16 mouse cellular contexts compared by ENCODE assay signal in the genomic region with DNA sequence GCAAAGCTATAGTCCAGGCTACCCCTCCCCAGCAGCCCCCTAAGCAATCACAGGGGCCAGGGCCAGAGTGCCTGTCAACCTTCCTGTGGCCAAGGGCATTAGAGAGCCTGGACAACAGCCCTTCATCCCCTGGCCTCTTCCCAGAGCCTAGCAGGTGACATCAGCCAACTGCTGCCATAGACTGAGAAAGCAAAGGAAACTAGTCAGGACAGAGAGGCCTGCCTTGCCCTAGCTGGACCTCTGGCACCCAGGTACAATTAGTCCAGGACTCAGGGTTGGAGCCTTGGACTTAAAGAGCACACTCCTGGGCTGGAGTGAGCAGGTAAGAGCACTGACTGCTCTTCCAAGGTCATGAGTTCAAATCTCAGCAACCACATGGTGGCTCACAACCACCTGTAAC. TPM values are rescaled to one million over a fixed set of nuclear protein-coding genes. Genes with fewer than 3 reads are reported as not detected.
A peak's percentile ranks its signal among the peaks of the same experiment; 100 is the strongest.
DNase-seq lines count a peak whose midpoint lies in the region; ATAC-seq and TF ChIP-seq lines count a peak whose summit lies in the region.
"Had no signal": no experiment of that assay in that cellular context is flagged by ENCODE, and none has a peak within 500 bp of the region (broad histone marks: within the 10 kb centered on the region; RNA-seq: fewer than 3 reads in every experiment).

No protein-coding gene starts in this region.

- no peak overlapping the region for H3K9ac ChIP-seq in forebrain, postnatal 0 days
- H3K9ac ChIP-seq in midbrain, embryonic 14.5 days (replicated peaks; ENCODE audit: low read length): no peak overlapping the region
- H3K9ac ChIP-seq in liver, embryonic 14.5 days (replicated peaks): no peak overlapping the region; the same call in 1 of the 2 replicates
- no peak overlapping the region for H3K9ac ChIP-seq in hindbrain, postnatal 0 days (replicated peaks; ENCODE audit: low read length)
- H3K9ac ChIP-seq: forebrain, embryonic 15.5 days had no signal

- no peak for DNase-seq in forebrain, embryonic 10.5 days (ENCODE audit: extremely low spot score, low spot score)
- DNase-seq in forebrain, postnatal 0 days: no peak
- no peak for DNase-seq in midbrain, embryonic 10.5 days (ENCODE audit: low spot score)
- no peak for DNase-seq in midbrain, embryonic 14.5 days
- DNase-seq in liver, embryonic 14.5 days (ENCODE audit: low read depth in 3 of 3, low spot score in 3 of 3): no peak
- DNase-seq in spleen, postnatal 10 days (ENCODE audit: low spot score in 2 of 2): no peak
- DNase-seq in hindbrain, postnatal 0 days (ENCODE audit: low spot score): no peak
- no peak for DNase-seq in lung, postnatal 14 days
- DNase-seq: adrenal gland, postnatal 10 days; cerebellum, adult 2 months; kidney, postnatal 4 days; right cerebral cortex, adult 18-20 months; thymus, postnatal 25 days had no signal

- H3K4me3 ChIP-seq in forebrain, embryonic 10.5 days: no peak overlapping the region
- H3K4me3 ChIP-seq in forebrain, postnatal 0 days (ENCODE audit: low read depth, low read length): no peak overlapping the region
- no peak overlapping the region for H3K4me3 ChIP-seq in midbrain, embryonic 10.5 days
- H3K4me3 ChIP-seq in midbrain, embryonic 14.5 days (replicated peaks; ENCODE audit: low read depth, low read length): no peak overlapping the region
- H3K4me3 ChIP-seq in liver, embryonic 14.5 days (ENCODE audit: insufficient read depth in 1 of 2, low read depth in 2 of 2, low read length in 2 of 2): no peak overlapping the region
- no peak overlapping the region for H3K4me3 ChIP-seq in hindbrain, postnatal 0 days (ENCODE audit: low read length)
- H3K4me3 ChIP-seq: forebrain, embryonic 15.5 days; hindbrain, embryonic 10.5 days had no signal

- no peaks in the 10 kb centered on the region for H3K9me3 ChIP-seq in forebrain, embryonic 10.5 days
- no peaks in the 10 kb centered on the region for H3K9me3 ChIP-seq in forebrain, postnatal 0 days (ENCODE audit: low read length)
- H3K9me3 ChIP-seq in midbrain, embryonic 10.5 days (replicated peaks): no peaks in the 10 kb centered on the region
- no peaks in the 10 kb centered on the region for H3K9me3 ChIP-seq in midbrain, embryonic 14.5 days (ENCODE audit: control insufficient read depth, low read length)
- H3K9me3 ChIP-seq in liver, embryonic 14.5 days (ENCODE audit: control insufficient read depth, low read length): no peaks in the 10 kb centered on the region
- no peaks in the 10 kb centered on the region for H3K9me3 ChIP-seq in hindbrain, postnatal 0 days (ENCODE audit: low read length)
- H3K9me3 ChIP-seq: forebrain, embryonic 15.5 days; hindbrain, embryonic 10.5 days had no signal

- no peak for TF ChIP-seq CTCF in forebrain, postnatal 0 days (IDR thresholded peaks at IDR 0.05; ENCODE audit: low read depth)
- no peak for TF ChIP-seq CTCF in liver, embryonic 14.5 days (IDR thresholded peaks at IDR 0.05; ENCODE audit: low read depth)
- no peak for TF ChIP-seq CTCF in hindbrain, postnatal 0 days (IDR thresholded peaks at IDR 0.05; ENCODE audit: low read depth)

- H3K4me1 ChIP-seq in forebrain, embryonic 10.5 days: peaks cover 10% of the 10 kb centered on the region; the same call in 1 of the 2 replicates
- H3K4me1 ChIP-seq in forebrain, postnatal 0 days (ENCODE audit: insufficient read depth): no peaks in the 10 kb centered on the region
- H3K4me1 ChIP-seq in midbrain, embryonic 10.5 days: peaks cover 12% of the 10 kb centered on the region
- H3K4me1 ChIP-seq in midbrain, embryonic 14.5 days (ENCODE audit: control insufficient read depth, insufficient read depth, low read length): no peaks in the 10 kb centered on the region
- peaks cover 38 to 54% of the 10 kb centered on the region in 2 experiments for H3K4me1 ChIP-seq in liver, embryonic 14.5 days (replicated peaks; ENCODE audit: control insufficient read depth in 2 of 2, insufficient read depth in 2 of 2, low read length in 1 of 2)
- no peaks in the 10 kb centered on the region for H3K4me1 ChIP-seq in hindbrain, postnatal 0 days (ENCODE audit: insufficient read depth, low read length)

- no peaks in the 10 kb centered on the region for H3K27me3 ChIP-seq in forebrain, embryonic 10.5 days (ENCODE audit: poor library complexity, severe bottlenecking)
- H3K27me3 ChIP-seq in forebrain, postnatal 0 days (ENCODE audit: insufficient read depth, low read length): no peaks in the 10 kb centered on the region; the same call in 1 of the 2 replicates
- no peaks in the 10 kb centered on the region for H3K27me3 ChIP-seq in midbrain, embryonic 10.5 days (ENCODE audit: low read depth, poor library complexity, severe bottlenecking)
- no peaks in the 10 kb centered on the region for H3K27me3 ChIP-seq in midbrain, embryonic 14.5 days (ENCODE audit: control insufficient read depth, insufficient read depth, low read length)
- H3K27me3 ChIP-seq in liver, embryonic 14.5 days (ENCODE audit: control insufficient read depth, insufficient read depth, low read length): no peaks in the 10 kb centered on the region
- no peaks in the 10 kb centered on the region for H3K27me3 ChIP-seq in hindbrain, postnatal 0 days (ENCODE audit: insufficient read depth, low read length)
- H3K27me3 ChIP-seq: forebrain, embryonic 15.5 days had no signal

- H3K36me3 ChIP-seq in forebrain, embryonic 10.5 days (replicated peaks): no peaks in the 10 kb centered on the region; the same call in 1 of the 2 replicates
- peaks cover 10% of the 10 kb centered on the region for H3K36me3 ChIP-seq in forebrain, postnatal 0 days (ENCODE audit: insufficient read depth)
- H3K36me3 ChIP-seq in midbrain, embryonic 10.5 days: 0 out of 2 replicates have a peak, but pooled peaks cover 3% of the 10 kb centered on the region
- H3K36me3 ChIP-seq in midbrain, embryonic 14.5 days (ENCODE audit: control insufficient read depth, insufficient read depth, low read length): peaks cover 14% of the 10 kb centered on the region
- peaks cover 6% of the 10 kb centered on the region for H3K36me3 ChIP-seq in liver, embryonic 14.5 days (replicated peaks; ENCODE audit: control insufficient read depth, insufficient read depth, low read depth)
- peaks cover 21% of the 10 kb centered on the region; the same call in 1 of the 2 replicates for H3K36me3 ChIP-seq in hindbrain, postnatal 0 days (ENCODE audit: insufficient read depth, low read length)
- H3K36me3 ChIP-seq: forebrain, embryonic 15.5 days had no signal

- ATAC-seq in forebrain, postnatal 0 days: no peak
- ATAC-seq in midbrain, embryonic 14.5 days (ENCODE audit: low FRiP score, low TSS enrichment): no peak
- ATAC-seq in liver, embryonic 14.5 days (ENCODE audit: insufficient read depth): no peak
- no peak for ATAC-seq in hindbrain, postnatal 0 days
- ATAC-seq: forebrain, embryonic 15.5 days; midbrain, embryonic 16.5 days had no signal

- TF ChIP-seq EP300 in liver, embryonic 14.5 days (IDR thresholded peaks at IDR 0.05; ENCODE audit: low read depth): no peak

- H3K4me2 ChIP-seq in forebrain, postnatal 0 days (ENCODE audit: low read depth): no peak overlapping the region
- no peak overlapping the region for H3K4me2 ChIP-seq in midbrain, embryonic 14.5 days (ENCODE audit: low read length)
- peak overlapping the region; percentile 41; the same call in 1 of the 2 replicates for H3K4me2 ChIP-seq in liver, embryonic 14.5 days (ENCODE audit: low read depth)
- no peak overlapping the region for H3K4me2 ChIP-seq in hindbrain, postnatal 0 days (ENCODE audit: low read depth, low read length)
- H3K4me2 ChIP-seq: forebrain, embryonic 15.5 days had no signal

- peak overlapping the region; percentile 25; the same call in 1 of the 2 replicates for H3K27ac ChIP-seq in forebrain, embryonic 10.5 days
- no peak overlapping the region for H3K27ac ChIP-seq in forebrain, postnatal 0 days (ENCODE audit: low read depth, low read length)
- peak overlapping the region; percentile 49; the same call in 1 of the 2 replicates for H3K27ac ChIP-seq in midbrain, embryonic 10.5 days (replicated peaks)
- H3K27ac ChIP-seq in midbrain, embryonic 14.5 days (replicated peaks; ENCODE audit: low read depth, low read length): no peak overlapping the region
- H3K27ac ChIP-seq in liver, embryonic 14.5 days: peak overlapping the region; percentile 75
- no peak overlapping the region for H3K27ac ChIP-seq in hindbrain, postnatal 0 days
- H3K27ac ChIP-seq: forebrain, embryonic 15.5 days had no signal

RNA-seq across cellular contexts. Expression of a gene that starts 26.3 kb away (rescaled TPM):
- 1.7 TPM in 2 replicates for polyA plus RNA-seq in forebrain, embryonic 10.5 days (2016; fragmentation: Nextera tagmentation; extraction: Ambion mirVana)
- 2.0 and 2.6 TPM in 2 replicates for total RNA-seq in forebrain, postnatal 0 days (2014; rRNA removed)
- polyA plus RNA-seq in forebrain, postnatal 0 days (2015; fragmentation: Nextera tagmentation; extraction: Ambion mirVana): 1.1 and 1.6 TPM in 2 replicates
- 1.7 TPM in 2 replicates for polyA plus RNA-seq in midbrain, embryonic 10.5 days (2016; fragmentation: Nextera tagmentation; extraction: Ambion mirVana)
- polyA plus RNA-seq in midbrain, embryonic 14.5 days (2014; fragmentation: Nextera tagmentation; extraction: Ambion mirVana): 1.7 and 1.9 TPM in 2 replicates
- 7.8 and 8.5 TPM in 2 replicates for polyA plus RNA-seq in liver, embryonic 14.5 days (2012; rRNA removed)
- polyA plus RNA-seq in liver, embryonic 14.5 days (2014; fragmentation: Nextera tagmentation; extraction: Ambion mirVana): 7.2 and 8.6 TPM in 2 replicates
- total RNA-seq in hindbrain, postnatal 0 days (2014; rRNA removed): 4.1 and 5.5 TPM in 2 replicates
- 2.5 and 3.3 TPM in 2 replicates for polyA plus RNA-seq in hindbrain, postnatal 0 days (2015; fragmentation: Nextera tagmentation; extraction: Ambion mirVana)

RNA-seq across cellular contexts. Expression of a gene that starts 34.9 kb away (rescaled TPM):
- 14.9 and 16.2 TPM in 2 replicates for polyA plus RNA-seq in forebrain, embryonic 10.5 days (2016; fragmentation: Nextera tagmentation; extraction: Ambion mirVana)
- 17.8 and 22.6 TPM in 2 replicates for total RNA-seq in forebrain, postnatal 0 days (2014; rRNA removed)
- 4.9 and 8.8 TPM in 2 replicates for polyA plus RNA-seq in forebrain, postnatal 0 days (2015; fragmentation: Nextera tagmentation; extraction: Ambion mirVana)
- polyA plus RNA-seq in midbrain, embryonic 10.5 days (2016; fragmentation: Nextera tagmentation; extraction: Ambion mirVana): 15.0 and 15.9 TPM in 2 replicates
- polyA plus RNA-seq in midbrain, embryonic 14.5 days (2014; fragmentation: Nextera tagmentation; extraction: Ambion mirVana): 17.2 and 18.6 TPM in 2 replicates
- polyA plus RNA-seq in liver, embryonic 14.5 days (2012; rRNA removed): 10.6 and 12.4 TPM in 2 replicates
- 16.4 and 19.3 TPM in 2 replicates for polyA plus RNA-seq in liver, embryonic 14.5 days (2014; fragmentation: Nextera tagmentation; extraction: Ambion mirVana)
- total RNA-seq in hindbrain, postnatal 0 days (2014; rRNA removed): 21.8 and 25.0 TPM in 2 replicates
- 12.5 and 12.8 TPM in 2 replicates for polyA plus RNA-seq in hindbrain, postnatal 0 days (2015; fragmentation: Nextera tagmentation; extraction: Ambion mirVana)

RNA-seq across cellular contexts. Expression of a gene that starts 53.9 kb away (rescaled TPM):
- polyA plus RNA-seq in forebrain, embryonic 10.5 days (2016; fragmentation: Nextera tagmentation; extraction: Ambion mirVana): 15.0 and 15.6 TPM in 2 replicates
- total RNA-seq in forebrain, postnatal 0 days (2014; rRNA removed): 29.4 and 42.5 TPM in 2 replicates
- polyA plus RNA-seq in forebrain, postnatal 0 days (2015; fragmentation: Nextera tagmentation; extraction: Ambion mirVana): 20.5 and 31.2 TPM in 2 replicates
- polyA plus RNA-seq in midbrain, embryonic 10.5 days (2016; fragmentation: Nextera tagmentation; extraction: Ambion mirVana): 16.9 and 20.4 TPM in 2 replicates
- 29.6 and 30.6 TPM in 2 replicates for polyA plus RNA-seq in midbrain, embryonic 14.5 days (2014; fragmentation: Nextera tagmentation; extraction: Ambion mirVana)
- 15.0 and 17.7 TPM in 2 replicates for polyA plus RNA-seq in liver, embryonic 14.5 days (2012; rRNA removed)
- polyA plus RNA-seq in liver, embryonic 14.5 days (2014; fragmentation: Nextera tagmentation; extraction: Ambion mirVana): 27.2 and 27.4 TPM in 2 replicates
- 49.7 and 56.2 TPM in 2 replicates for total RNA-seq in hindbrain, postnatal 0 days (2014; rRNA removed)
- polyA plus RNA-seq in hindbrain, postnatal 0 days (2015; fragmentation: Nextera tagmentation; extraction: Ambion mirVana): 41.4 and 43.4 TPM in 2 replicates

Comparison
In these comparisons a context has a peak if more than half of its experiments do, and no peak if none do; other contexts are left out.
1. H3K27ac ChIP-seq: peak in forebrain, embryonic 10.5 days (single experiment), midbrain, embryonic 10.5 days (single experiment) and liver, embryonic 14.5 days (single experiment); none in forebrain, postnatal 0 days (single experiment), midbrain, embryonic 14.5 days (single experiment) and hindbrain, postnatal 0 days (single experiment).